Mouse (Mus musculus) liver, embryonic 11.5 days (tissue): ENCODE data around the gene Hmces. TPM values are rescaled to one million over a fixed set of nuclear protein-coding genes. Genes with fewer than 3 reads are reported as not detected.
A peak's percentile ranks its signal among the peaks of the same experiment; 100 is the strongest.

Experiments used
- ATAC-seq: fragments of 200-750 bp; cut with Nextera tagmentation; replicated peaks from 2 replicates; pipeline ENCODE4 v1.8.0; 2017; ENCODE audit warnings: moderate number of reproducible peaks, mild to moderate bottlenecking, moderate TSS enrichment, moderate library complexity; ENCODE audit not compliant: low FRiP score
- DNase-seq: peaks from one replicate; pipeline ENCODE4 v3.0.0-alpha.2; 2017; ENCODE audit warnings: low spot score
- H3K27ac ChIP-seq: fragments of 300-500 bp; sonication (generic); 2 replicates; pipeline ENCODE4 v1.5.1; 2014; ENCODE audit warnings: mild to moderate bottlenecking, low read depth, low read length, control low read depth
- H3K27me3 ChIP-seq: fragments of 300-500 bp; sonication (generic); replicated peaks from 2 replicates; pipeline ENCODE4 v1.6.1; 2014; ENCODE audit warnings: low read length, mixed read lengths; ENCODE audit not compliant: control insufficient read depth, insufficient read depth
- H3K36me3 ChIP-seq: fragments of 300-500 bp; sonication (generic); 2 replicates; pipeline ENCODE4 v1.6.1; 2014; ENCODE audit warnings: mild to moderate bottlenecking, low read length, moderate library complexity, mixed read lengths; ENCODE audit not compliant: control insufficient read depth, insufficient read depth
- H3K4me1 ChIP-seq: fragments of 300-500 bp; sonication (generic); replicated peaks from 2 replicates; pipeline ENCODE4 v1.6.1; 2014; ENCODE audit warnings: low read length, mixed read lengths; ENCODE audit not compliant: control insufficient read depth, insufficient read depth
- H3K4me2 ChIP-seq: fragments of 300-500 bp; sonication (generic); 2 replicates; pipeline ENCODE4 v1.6.1; 2014; ENCODE audit warnings: mild to moderate bottlenecking, control low read depth, moderate library complexity
- H3K4me3 ChIP-seq: fragments of 300-500 bp; sonication (generic); 2 replicates; pipeline ENCODE4 v1.5.1; 2014; ENCODE audit warnings: low read depth, low read length, control low read depth
- H3K9ac ChIP-seq: fragments of 300-500 bp; sonication (generic); 2 replicates; pipeline ENCODE4 v1.6.1; 2014; ENCODE audit warnings: low read depth, low read length, control low read depth
- H3K9me3 ChIP-seq: fragments of 300-500 bp; sonication (generic); 2 replicates; pipeline ENCODE4 v1.6.1; 2016; ENCODE audit warnings: low read length, inconsistent platforms, mixed read lengths; ENCODE audit not compliant: control insufficient read depth
- WGBS: fragments of 180-500 bp; shearing (Covaris S2); extraction: QIAGEN DNeasy Blood & Tissue Kit; methylation state at CpG from one replicate; pipeline ENCODE4 v1.1.7; 2014; 5-methylcytosine and 5-hydroxymethylcytosine counted together
- polyA plus RNA-seq: library from polyadenylated mRNA; unstranded; fragments of >200 nt; fragmentation: Nextera tagmentation; extraction: Ambion mirVana; gene quantifications from 2 replicates; pipeline ENCODE4 v1.2.1, GENCODE M21; 2014

The Hmces gene
- polyA plus RNA-seq, 1 experiment from 2014 or later = 42.7 TPM

DNA sequence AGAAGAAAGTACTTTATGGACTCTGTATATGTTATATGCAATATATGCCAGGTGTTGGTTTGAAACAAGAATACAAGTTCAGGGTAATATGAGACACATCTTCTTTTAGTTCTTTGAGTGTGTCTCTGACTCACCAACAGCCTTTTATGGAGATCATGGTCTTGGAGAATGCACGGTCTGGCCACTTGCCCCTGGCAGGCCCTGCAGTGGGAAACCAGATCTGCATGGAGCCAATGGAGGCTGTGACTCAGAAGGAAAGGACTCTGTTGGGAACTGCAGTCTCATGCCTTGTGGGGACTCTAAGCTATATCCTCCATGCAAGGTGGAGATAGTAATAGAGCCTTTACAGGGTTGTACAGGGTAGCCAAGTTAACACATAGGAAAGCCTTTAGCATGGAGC lies 38.7 kb upstream of the Hmces start:
- Histone ChIP-seq H3K27ac (no peak overlapping the region), H3K36me3 (no peaks in the 10 kb centered on the region)
- 88% methylated on average over 1 of the region's 1 CpGs for WGBS

DNA sequence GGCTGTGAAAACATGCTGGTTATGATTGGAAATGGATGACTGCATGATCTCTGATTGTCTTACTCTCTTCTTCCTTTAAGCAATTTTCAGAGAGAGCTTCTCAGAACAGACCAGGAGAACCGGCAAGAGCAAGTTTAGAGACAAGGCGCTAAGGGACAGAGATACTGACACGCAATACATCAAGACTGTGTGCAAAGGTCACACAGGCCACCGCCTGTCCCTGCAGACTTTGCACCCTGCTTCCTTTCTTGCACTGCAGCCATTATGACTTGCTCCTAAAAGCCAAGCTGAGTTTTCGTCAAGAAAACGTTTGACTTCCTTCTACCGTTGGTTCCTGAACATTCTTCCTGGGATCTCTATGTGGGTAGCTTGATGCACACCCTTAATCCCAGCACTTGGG lies 38.2 kb upstream of the Hmces start:
- Histone ChIP-seq H3K27me3 (no peaks in the 10 kb centered on the region), H3K4me2 (no peak overlapping the region), H3K4me3 (no peak overlapping the region), H3K9me3 (no peaks in the 10 kb centered on the region), H3K27ac (no peak overlapping the region), H3K4me1 (peaks cover 10% of the 10 kb centered on the region), H3K9ac (no peak overlapping the region), H3K36me3 (no peaks in the 10 kb centered on the region)
- no peak for DNase-seq
- 76% methylated on average over 7 of the region's 7 CpGs for WGBS
- ATAC-seq = no peak

More for the DNA sequence above, 38.7 kb upstream of the Hmces start:
- ATAC-seq = no peak
- Histone ChIP-seq H3K4me3 (no peak overlapping the region), H3K4me2 (no peak overlapping the region), H3K9ac (no peak overlapping the region), H3K4me1 (peaks cover 15% of the 10 kb centered on the region), H3K27me3 (no peaks in the 10 kb centered on the region), H3K9me3 (no peaks in the 10 kb centered on the region)
- DNase-seq = no peak

DNA sequence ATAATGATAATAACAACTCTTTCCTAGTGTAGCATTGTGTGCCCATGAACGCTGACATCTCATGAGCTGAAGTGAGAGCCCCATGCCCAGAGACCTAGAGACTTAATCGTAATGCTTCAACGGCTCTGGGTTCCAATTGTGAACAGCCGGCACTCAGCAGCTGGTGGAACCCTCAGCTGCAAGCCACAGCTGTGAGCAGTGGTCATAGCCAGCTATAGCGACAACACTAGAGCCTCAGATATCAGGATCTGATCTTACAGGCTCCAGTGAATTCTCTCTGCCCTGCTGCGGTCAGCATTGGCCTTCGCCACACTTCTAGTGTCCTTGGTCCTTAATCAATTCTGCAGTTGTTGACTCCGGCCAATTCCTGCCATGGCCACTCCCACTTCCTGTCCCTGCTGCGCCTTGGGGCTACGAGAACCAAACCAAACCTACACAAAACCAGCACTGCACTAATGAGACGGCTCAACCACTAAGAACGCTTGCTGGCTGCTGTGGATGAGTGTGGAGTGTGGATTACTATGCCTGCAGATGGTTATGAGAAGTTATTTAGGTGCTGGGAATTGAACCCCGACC lies 37.6 kb upstream of the Hmces start:
- ATAC-seq = peak; percentile 25; the same call in 1 of the 2 replicates
- Histone ChIP-seq H3K4me2 (peak overlapping the region; percentile 35), H3K9ac (no peak overlapping the region), H3K27ac (no peak overlapping the region), H3K4me1 (peaks cover 10% of the 10 kb centered on the region), H3K36me3 (no peaks in the 10 kb centered on the region), H3K9me3 (no peaks in the 10 kb centered on the region), H3K27me3 (no peaks in the 10 kb centered on the region), H3K4me3 (no peak overlapping the region)
- no peak for DNase-seq
- 49% methylated on average over 13 of the region's 13 CpGs for WGBS

DNA sequence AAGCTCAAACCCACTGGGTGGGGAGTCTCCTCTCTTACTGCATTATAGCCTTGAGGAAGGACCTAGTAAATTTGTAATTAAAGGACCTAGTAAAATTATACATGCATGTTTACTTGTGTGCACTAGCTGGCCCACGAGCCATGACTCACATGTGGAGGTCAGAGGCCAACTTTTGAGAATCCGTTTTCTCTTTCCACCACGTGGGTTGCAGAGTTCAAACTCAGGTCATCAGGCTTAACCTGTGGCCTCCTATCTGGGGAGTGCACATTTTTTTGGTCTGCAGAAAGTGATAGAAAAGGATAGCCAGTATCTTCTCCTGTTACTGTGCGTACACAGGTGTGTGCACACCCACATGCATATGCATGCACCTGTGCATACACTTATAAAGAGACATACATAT lies 34.7 kb upstream of the Hmces start:
- ATAC-seq (no peak), DNase-seq (no peak)
- H3K4me3 ChIP-seq = no peak overlapping the region
- H3K9ac ChIP-seq = no peak overlapping the region
- no peak overlapping the region for H3K4me2 ChIP-seq
- no peaks in the 10 kb centered on the region for H3K27me3 ChIP-seq
- H3K27ac ChIP-seq = no peak overlapping the region
- no peaks in the 10 kb centered on the region for H3K36me3 ChIP-seq
- peaks cover 10% of the 10 kb centered on the region for H3K4me1 ChIP-seq
- 31% methylated on average over 4 of the region's 4 CpGs for WGBS
- no peaks in the 10 kb centered on the region for H3K9me3 ChIP-seq

DNA sequence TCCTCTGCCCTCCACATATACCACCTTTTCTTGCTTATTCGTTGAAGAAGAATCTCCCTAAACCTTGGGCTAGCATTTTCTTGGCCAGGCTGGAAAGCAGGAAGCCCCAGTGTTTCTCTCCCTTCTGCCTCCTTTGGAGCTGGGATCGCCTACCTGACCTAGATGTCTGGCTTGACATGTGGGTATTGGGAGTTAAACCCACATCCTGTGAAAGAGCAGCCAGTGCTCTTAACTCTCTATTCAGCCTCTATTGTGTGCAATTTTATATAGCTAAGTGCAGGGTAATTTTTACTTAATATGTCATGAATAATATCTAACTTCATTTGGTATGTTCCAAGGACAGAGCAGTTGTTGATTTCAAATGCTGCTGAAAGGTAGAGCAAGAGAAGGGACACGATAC lies 34.1 kb upstream of the Hmces start:
- Histone ChIP-seq H3K4me1 (peaks cover 10% of the 10 kb centered on the region), H3K36me3 (no peaks in the 10 kb centered on the region), H3K27me3 (no peaks in the 10 kb centered on the region), H3K4me3 (no peak overlapping the region), H3K9me3 (no peaks in the 10 kb centered on the region), H3K4me2 (no peak overlapping the region), H3K9ac (no peak overlapping the region), H3K27ac (no peak overlapping the region)
- ATAC-seq (no peak), DNase-seq (no peak)
- WGBS = 69% methylated on average over 3 of the region's 3 CpGs

DNA sequence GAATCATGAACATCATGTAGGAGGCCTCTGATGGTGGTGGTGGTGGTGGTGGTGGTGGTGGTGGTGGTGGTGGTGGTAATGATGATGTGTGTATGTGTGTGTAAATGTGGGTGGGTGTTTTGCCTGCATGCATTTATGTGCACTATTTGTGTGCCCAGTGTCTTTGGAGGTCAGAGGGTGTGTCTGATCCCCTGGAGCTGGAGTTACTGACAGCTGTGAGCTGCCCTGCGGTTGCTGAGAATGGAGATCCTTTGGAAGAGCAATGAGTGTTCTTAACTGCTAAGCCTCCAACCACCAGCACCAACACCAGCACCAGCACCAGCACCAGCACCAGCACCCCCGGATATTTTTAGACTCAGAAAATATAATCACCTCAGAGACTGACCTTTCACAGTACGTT lies 31.5 kb upstream of the Hmces start:
- Histone ChIP-seq H3K4me1 (peaks cover 10% of the 10 kb centered on the region), H3K9ac (no peak overlapping the region), H3K4me2 (no peak overlapping the region), H3K9me3 (no peaks in the 10 kb centered on the region), H3K27ac (no peak overlapping the region), H3K27me3 (no peaks in the 10 kb centered on the region), H3K36me3 (no peaks in the 10 kb centered on the region), H3K4me3 (no peak overlapping the region)
- 72% methylated on average over 3 of the region's 3 CpGs for WGBS
- ATAC-seq (no peak), DNase-seq (no peak)

DNA sequence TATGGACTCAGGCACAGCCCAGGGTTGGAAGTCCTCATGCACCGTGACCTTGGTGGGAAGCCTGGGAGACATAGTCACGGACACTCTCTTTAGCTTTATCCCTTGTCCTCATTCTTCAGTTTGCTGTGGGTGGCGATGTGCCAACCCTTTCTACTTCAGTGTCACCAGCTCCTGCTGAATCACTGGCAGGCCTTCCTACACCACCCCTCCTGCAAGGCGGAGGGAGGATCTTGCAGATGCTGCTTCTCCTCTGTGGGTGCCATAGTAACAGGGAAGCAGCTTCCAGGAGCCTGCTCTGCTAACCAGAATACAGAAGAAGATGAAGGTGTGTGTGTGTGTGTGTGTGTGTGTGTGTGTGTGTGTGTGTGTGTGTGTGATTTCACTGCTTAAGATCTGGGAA lies 30.9 kb upstream of the Hmces start:
- Histone ChIP-seq H3K9me3 (no peaks in the 10 kb centered on the region), H3K4me2 (no peak overlapping the region), H3K9ac (no peak overlapping the region), H3K27ac (no peak overlapping the region), H3K4me1 (peaks cover 10% of the 10 kb centered on the region), H3K27me3 (no peaks in the 10 kb centered on the region), H3K4me3 (no peak overlapping the region), H3K36me3 (no peaks in the 10 kb centered on the region)
- no peak for ATAC-seq
- 68% methylated on average over 4 of the region's 4 CpGs for WGBS
- DNase-seq = no peak

DNA sequence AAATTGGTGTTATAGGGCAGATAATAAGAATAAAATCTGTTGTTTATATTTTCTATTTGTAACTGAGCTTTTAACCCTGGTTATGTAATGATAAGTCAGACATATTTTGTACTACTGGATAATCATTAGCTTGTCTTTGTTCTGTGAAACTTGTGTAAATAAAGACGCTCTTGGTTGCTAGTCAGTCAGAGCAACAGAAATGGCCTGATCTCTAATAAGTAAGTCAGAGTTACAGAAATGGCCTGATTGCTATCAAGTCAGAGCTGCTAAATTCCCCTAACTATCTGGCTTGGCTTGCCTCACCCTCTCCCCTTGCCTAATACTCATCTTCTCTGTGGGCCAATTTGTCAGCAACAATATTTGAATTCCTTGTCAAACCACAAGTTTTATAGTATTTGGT lies 27.0 kb upstream of the Hmces start:
- H3K27me3 ChIP-seq = no peaks in the 10 kb centered on the region
- H3K36me3 ChIP-seq = peaks cover 16% of the 10 kb centered on the region
- H3K4me1 ChIP-seq = peaks cover 7% of the 10 kb centered on the region
- no peaks in the 10 kb centered on the region for H3K9me3 ChIP-seq
- ATAC-seq (no peak), DNase-seq (no peak)
- H3K4me3 ChIP-seq = no peak overlapping the region
- WGBS = 84% methylated on average over 1 of the region's 1 CpGs
- H3K27ac ChIP-seq = peak overlapping the region; percentile 28; the same call in 1 of the 2 replicates
- no peak overlapping the region for H3K9ac ChIP-seq
- no peak overlapping the region for H3K4me2 ChIP-seq

DNA sequence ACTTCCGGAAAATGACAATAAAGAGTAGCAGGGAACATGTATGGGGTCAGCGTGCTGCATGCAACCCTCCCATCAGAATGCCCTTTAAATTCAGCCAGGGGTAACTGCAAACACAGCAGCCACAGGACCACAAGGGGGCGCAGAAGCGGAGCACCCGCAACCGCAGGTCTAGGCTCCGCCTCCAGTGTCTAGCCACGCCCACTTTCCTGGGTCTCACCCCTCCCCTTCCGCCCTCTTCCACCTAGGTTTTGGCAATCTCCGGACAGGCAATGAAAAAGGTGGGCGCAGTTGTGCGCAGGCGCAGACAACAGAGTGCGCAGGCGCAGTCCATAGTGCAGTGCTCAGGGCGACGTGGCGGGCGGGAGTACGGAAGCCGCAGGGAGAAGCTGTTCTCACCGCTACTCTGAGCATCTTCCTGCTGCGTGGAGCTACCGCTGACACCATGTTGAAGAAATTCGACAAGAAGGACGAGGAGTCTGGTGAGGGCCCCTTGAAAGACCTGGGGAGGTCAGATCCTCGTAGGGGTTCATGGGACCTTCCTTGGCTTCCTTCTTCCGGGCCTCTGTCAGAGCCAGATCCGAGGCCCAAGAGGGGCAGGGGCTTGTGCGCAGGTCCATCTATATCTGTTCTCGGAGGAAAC lies 26.0 kb upstream of the Hmces start, which contains the start of gene Copg1:
Gene Copg1 (plus strand): TSS at position 221 of the 640 bp plus-strand sequence.
- under 1% methylated on average over 31 of the region's 31 CpGs for WGBS
- Histone ChIP-seq H3K27me3 (no peaks in the 10 kb centered on the region), H3K9ac (peak within 1 kb of the TSS; percentile 78), H3K4me1 (peaks cover 7% of the 10 kb centered on the region), H3K4me2 (peak within 1 kb of the TSS; percentile 89), H3K27ac (peak within 1 kb of the TSS; percentile 52), H3K36me3 (peaks cover 25% of the 10 kb centered on the region), H3K4me3 (peak within 1 kb of the TSS; percentile 69), H3K9me3 (no peaks in the 10 kb centered on the region)
- ATAC-seq = peak; percentile 95
- peak; percentile 100 for DNase-seq
